Mouse (Mus musculus) small intestine, adult 10 weeks (tissue): Measurements from ENCODE around the gene Padi1. TPM values are rescaled to one million over a fixed set of nuclear protein-coding genes. Genes with fewer than 3 reads are reported as not detected.

Experiments
- polyA plus RNA-seq: library from polyadenylated mRNA; stranded (reverse); fragments of 350-450 nt; fragmentation: Illumina TruSeq; extraction: RNeasy Lipid Tissue Mini Kit (QIAGEN cat#74804); gene quantifications from one replicate; pipeline ENCODE4 v1.2.3, GENCODE M21; 2014; ENCODE audit warnings: low replicate concordance

Padi1 gene
- not detected for polyA plus RNA-seq

DNA sequence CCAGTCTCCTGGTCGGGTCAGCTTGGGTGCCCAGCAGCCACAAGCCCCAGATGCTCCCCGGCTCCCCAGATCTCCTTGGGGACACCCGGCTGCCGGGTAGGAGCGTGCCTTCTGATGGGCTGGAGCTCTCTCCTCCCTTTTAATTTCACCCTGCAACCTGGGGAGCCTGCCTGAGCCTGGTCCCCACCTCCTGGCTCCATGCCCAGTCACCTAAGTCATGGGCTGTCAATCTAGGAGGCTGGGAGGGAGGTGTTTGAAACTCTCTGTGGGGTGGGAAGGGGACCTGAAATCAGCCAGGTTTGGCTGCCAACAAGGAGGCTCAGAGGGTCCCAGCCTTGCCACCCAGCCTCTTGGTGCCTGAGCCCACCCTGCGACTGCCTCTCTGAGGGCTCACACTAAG lies at the start of gene Padi1:
Gene Padi1, minus strand, starts transcription at position 113 of the 400 bp plus-strand sequence.

DNA sequence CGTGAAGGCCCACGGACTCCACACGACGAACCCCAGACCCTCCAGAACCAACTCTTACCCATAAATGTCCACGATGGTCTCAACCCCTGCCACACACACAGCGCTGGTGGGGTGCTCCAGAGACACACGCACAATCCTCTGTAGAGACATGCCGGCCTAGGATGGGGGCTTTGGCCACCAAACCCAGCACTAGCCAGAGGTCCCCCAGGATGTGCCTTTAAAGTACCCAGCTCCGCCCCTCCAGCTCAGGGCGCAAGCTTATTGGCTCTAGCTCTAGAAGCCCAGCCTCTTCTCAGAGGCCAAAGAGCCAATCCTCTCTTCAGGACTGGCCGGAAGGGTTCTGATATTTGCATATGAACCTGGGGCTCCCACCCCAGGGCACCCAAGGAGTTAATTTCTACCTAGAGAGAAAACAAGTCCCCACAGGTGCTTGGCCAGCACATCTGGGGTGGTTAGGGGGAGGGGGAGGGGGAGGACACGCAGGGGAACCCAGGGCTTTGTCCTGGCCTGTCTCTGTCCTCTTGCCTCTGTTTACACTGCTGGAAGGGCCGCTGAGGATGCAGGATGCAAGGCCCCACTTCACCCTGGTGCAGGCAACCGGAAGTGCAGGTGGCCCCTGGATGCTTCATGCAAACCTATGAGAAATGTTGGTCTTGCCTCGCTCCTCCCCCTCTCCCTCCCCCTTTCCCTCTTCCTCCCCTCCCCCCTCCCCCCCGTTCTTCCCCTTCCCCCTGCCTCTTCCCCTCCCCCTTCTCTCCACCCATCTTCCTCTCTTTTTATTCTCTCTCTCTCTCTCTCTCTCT lies 34.9 kb downstream of the Padi1 start, which contains the start of gene Padi3:
Gene Padi3, minus strand, starts transcription at position 191 of the 803 bp plus-strand sequence.

GRCm38 (mm10) chr4:140774025-140774800 lies 71.4 kb downstream of the Padi1 start, which contains the start of gene Padi4:
Gene Padi4, minus strand, starts transcription at chr4:140774236.

Other genes starting within 250 kb of the Padi1 start
- gene Arhgef10l, start 179.8 kb downstream of the Padi1 start, polyA plus RNA-seq, result 0.56 TPM
- 3.2 TPM for gene Rcc2, start 145.2 kb downstream of the Padi1 start, polyA plus RNA-seq
- gene Padi6, start 103.1 kb downstream of the Padi1 start, polyA plus RNA-seq, result not detected
- gene Padi4, start 71.5 kb downstream of the Padi1 start, polyA plus RNA-seq, result not detected
- gene Padi3, start 35.1 kb downstream of the Padi1 start, polyA plus RNA-seq, result not detected
- gene Padi2, start 60.6 kb upstream of the Padi1 start, polyA plus RNA-seq, result 0.63 TPM
- 90.7 TPM for gene Sdhb, start 115.4 kb upstream of the Padi1 start, polyA plus RNA-seq
- gene Atp13a2, start 141.1 kb upstream of the Padi1 start, polyA plus RNA-seq, result 0.15 TPM
- gene Mfap2, start 164.6 kb upstream of the Padi1 start, polyA plus RNA-seq, result not detected
- not detected for gene Crocc, start 214.8 kb upstream of the Padi1 start, polyA plus RNA-seq
- 6.0 TPM for gene Necap2, start 232.6 kb upstream of the Padi1 start, polyA plus RNA-seq
- not detected for gene Spata21, start 242.6 kb upstream of the Padi1 start, polyA plus RNA-seq